Mouse (Mus musculus) adrenal gland, postnatal 14 days (tissue): Measurements from ENCODE around the gene Lrrc28. TPM values are rescaled to one million over a fixed set of nuclear protein-coding genes. Genes with fewer than 3 reads are reported as not detected.

Experiments used
- DNase-seq: peaks from one replicate; pipeline ENCODE4 v3.0.0; 2021; ENCODE audit warnings: mixed read lengths
- total RNA-seq: library from RNA; stranded (reverse); gene quantifications from 2 replicates; pipeline ENCODE4 v1.2.3, GENCODE M21; 2021

Gene Lrrc28
- total RNA-seq, 1 experiment from 2014 or later: 19.5 TPM

GRCm38 (mm10) chr7:67486925-67487760, 157.9 kb downstream of the Lrrc28 start:
- peak; percentile 42 for DNase-seq

DNA sequence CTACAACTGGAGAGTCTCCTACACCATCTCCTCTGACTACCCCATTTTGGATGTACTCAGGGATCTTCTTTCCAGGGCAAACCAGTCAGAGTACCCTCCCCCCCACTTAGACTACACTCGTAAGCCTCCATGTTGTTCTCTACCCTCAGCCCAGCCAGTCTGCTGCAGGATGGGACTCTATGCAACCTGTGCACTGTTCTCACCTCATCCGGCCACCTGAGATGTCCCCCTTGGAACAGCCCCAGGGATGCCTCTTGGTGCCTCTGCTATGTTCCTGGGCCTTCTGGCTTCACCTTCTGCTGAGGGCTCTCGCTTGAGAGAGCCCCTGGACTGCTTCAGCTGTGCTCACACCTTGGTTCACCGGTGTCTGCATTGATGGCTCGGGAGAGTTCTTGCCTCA, 158.7 kb downstream of the Lrrc28 start:
- DNase-seq: no peak

DNA sequence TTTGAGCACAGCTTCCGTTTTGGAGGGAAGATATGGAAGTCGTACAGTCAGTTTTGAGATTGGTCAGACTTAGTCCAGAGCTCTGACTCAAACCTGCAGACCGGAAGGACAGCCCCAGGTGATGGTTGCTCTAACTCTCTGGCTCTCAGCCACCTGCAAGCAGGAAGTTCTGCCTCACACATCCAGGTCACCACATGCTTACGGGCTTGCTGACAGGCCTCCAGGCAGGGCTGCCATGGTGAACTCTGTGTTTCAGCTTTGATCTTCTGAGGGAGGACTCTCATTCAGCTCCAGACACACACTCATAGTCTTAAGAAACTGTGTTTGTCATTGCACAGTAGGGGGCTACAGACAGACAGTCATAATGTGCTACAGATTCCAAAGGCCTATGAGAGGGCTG, 161.4 kb downstream of the Lrrc28 start:
- no peak for DNase-seq

DNA sequence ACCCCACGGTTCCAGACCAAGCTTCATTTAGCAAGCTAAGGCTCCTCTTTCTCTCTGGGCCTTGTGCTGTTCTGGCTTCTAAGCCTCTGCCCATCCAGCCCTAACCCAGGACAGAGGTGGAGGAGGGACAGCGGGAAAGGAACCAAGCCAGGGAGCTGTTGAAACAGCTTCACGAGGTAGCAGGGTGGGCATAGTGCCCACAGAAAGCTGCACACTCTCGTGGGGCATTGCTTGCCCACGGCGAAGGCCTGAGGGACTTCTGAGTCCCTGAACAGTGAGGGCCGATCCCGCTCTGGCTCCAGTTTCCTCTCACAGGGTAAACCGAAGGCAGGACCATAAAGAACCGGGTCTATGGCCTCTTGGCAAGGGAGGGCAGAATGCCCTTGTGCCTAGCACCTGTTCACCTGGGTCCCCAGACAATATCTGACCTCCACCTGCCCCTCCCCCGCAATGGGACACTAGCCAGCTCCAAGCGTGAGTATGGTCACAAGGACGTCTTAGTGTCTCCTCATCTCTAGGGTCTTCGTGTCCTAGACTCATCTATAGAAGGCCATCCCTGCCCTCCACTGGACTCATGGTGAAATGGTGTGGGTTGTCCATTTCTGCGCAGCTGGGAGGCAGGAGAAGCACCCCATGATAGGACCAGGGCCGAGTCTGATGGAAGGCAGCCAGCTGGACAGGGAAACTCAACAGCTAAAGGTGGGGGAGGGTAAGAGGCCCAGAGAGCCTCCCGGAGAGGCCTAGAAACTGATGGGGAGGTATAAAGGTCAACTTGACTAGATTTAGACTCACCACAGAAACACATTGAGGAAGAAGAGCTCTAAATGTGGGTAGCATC, 165.3 kb downstream of the Lrrc28 start:
- peak; percentile 77 for DNase-seq

GRCm38 (mm10) chr7:67479168-67479567, 165.9 kb downstream of the Lrrc28 start:
- peak; percentile 40 for DNase-seq

DNA sequence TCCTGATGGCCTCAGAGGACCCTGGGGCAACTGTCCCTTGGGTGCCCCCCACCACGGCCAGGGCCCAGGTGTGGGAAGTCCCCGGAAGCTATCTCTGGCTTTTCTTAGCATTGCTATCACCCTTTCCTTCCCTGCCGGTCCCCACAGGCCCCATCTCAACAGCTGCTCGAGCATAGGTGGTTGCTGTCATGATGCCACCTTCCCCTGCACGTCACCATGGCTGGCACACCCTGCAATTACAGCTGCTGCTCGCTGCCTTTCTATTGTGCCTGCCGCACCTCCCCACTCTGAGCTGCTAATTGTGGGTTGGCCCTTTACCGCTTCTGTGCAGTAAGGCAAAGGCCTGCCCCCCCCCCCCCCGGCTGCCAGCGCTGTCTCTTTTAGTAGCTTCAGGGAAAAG, 167.1 kb downstream of the Lrrc28 start:
- no peak for DNase-seq

GRCm38 (mm10) chr7:67471295-67471694, 173.8 kb downstream of the Lrrc28 start:
- peak; percentile 41 for DNase-seq

- no peak for DNase-seq
These were observed 176.2 kb downstream of the Lrrc28 start for GRCm38 (mm10) chr7:67468802-67469408.

GRCm38 (mm10) chr7:67468180-67468579, 176.9 kb downstream of the Lrrc28 start:
- no peak for DNase-seq

DNA sequence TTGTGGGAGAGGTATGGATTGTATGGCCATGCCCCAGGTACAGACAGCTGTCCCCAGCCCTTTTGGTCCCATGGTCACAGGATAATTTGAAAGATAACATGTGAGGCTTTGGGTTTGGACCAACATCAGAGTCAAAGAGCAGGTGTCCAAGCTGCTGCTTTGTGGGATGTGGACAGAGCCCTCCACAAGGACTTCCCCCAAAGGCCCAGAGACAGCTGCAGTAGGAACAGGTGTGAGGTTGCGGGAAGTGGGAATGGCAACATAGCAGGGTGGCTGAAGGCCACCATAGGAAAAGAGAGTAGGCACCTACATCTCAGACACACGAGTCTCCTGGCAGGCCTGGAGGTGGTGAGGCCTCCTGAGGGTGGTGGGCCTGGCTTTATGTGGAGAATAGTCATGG, 178.7 kb downstream of the Lrrc28 start:
- no peak for DNase-seq

- no peak for DNase-seq
These were observed 180.4 kb downstream of the Lrrc28 start for GRCm38 (mm10) chr7:67464633-67465032.

DNA sequence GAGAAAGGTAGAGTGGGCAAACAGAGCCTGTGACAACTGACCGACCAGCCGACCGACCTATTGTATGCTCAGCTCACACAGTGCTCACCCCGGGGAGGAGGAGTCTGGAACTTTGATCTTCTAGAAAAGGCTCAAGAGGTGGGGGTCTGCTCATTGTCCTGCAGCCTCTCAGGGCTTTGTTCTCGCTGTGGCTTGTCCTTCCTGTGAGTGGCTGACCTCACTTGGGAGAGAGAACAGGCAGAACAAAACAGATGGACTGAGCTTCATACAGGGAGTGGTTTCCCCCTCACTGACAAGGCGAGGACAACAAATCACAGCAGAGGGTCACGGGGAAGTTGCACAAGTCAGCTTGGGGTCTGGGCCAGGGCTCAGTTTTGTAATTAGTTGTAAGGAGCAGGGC, 181.5 kb downstream of the Lrrc28 start:
- DNase-seq: peak; percentile 69

Other genes with a start within 250 kb of the Lrrc28 start
- 26.6 and 29.6 TPM in 2 replicates for gene Ttc23, start 2.1 kb upstream of the Lrrc28 start, total RNA-seq
- gene Synm, start 114.5 kb upstream of the Lrrc28 start, total RNA-seq: 8.9 and 10.2 TPM in 2 replicates